Mouse (Mus musculus): ENCODE data around the gene 4931423N10Rik. TPM values are rescaled to one million over a fixed set of nuclear protein-coding genes. Genes with fewer than 3 reads are reported as not detected.
A peak's percentile ranks its signal among the peaks of the same experiment; 100 is the strongest.
"Not testable (repeated sequence)": the region's sequence is repeated elsewhere in the genome, so short reads cannot be mapped to it uniquely, and the experiment has no call there.

4931423N10Rik gene
- total RNA-seq (2021), result under 1 TPM; 0.19 to 0.25 TPM

GRCm38 (mm10) chr2:23207070-23207526 is at the start of gene 4931423N10Rik:
Gene 4931423N10Rik (plus strand): TSS chr2:23207476.
- no peak for DNase-seq (ENCODE audit: extremely low spot score in 1 of 2, low spot score in 1 of 2)

DNA sequence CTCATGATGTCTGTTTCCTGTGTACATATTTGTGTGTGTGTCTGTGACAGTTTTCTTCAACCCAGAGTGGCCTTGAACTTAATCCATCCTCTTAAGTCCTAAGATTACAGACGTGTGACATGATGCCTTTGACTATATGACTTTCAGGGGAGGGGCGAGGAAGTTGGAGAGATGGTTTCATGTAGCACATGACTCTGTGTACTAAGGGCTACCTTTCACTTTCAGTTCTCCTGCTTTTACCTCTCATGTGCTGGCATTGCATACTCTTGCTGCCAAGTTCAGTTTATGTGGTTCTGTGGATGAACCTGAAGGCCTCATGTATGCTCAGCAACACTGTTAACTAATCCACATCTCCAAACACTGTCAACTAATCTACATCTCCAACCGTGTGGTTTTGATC is 35.0 kb upstream of the 4931423N10Rik start:
- DNase-seq (ENCODE audit: extremely low spot score in 1 of 2, low spot score in 1 of 2), result no peak

DNA sequence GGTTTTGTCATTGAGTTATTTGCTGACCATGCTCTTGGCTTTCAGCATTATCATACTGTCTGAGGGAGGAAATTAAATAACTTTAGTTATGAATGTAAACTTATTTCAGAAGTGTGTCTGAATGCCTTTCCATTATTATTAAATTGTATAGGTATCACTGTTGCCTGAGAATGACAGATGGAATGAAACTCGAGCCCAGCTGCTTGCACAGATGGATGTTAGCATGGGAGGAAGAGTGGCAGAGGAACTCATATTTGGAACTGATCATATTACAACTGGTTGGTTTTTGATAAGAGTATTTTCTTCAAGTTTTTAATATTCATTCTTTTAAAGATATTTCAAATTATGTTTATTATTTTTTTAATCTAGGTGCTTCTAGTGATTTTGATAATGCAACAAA is 12.9 kb upstream of the 4931423N10Rik start:
- DNase-seq (ENCODE audit: extremely low spot score in 1 of 2, low spot score in 1 of 2), result peak; percentile 23 to 56

- no peak for DNase-seq (ENCODE audit: extremely low spot score in 1 of 2, low spot score in 1 of 2)
Measured at GRCm38 (mm10) chr2:23201034-23201433, 6.2 kb upstream of the 4931423N10Rik start.

- no peak for DNase-seq (ENCODE audit: extremely low spot score in 1 of 2, low spot score in 1 of 2)
Measured at GRCm38 (mm10) chr2:23202900-23203670, 4.2 kb upstream of the 4931423N10Rik start.

DNA sequence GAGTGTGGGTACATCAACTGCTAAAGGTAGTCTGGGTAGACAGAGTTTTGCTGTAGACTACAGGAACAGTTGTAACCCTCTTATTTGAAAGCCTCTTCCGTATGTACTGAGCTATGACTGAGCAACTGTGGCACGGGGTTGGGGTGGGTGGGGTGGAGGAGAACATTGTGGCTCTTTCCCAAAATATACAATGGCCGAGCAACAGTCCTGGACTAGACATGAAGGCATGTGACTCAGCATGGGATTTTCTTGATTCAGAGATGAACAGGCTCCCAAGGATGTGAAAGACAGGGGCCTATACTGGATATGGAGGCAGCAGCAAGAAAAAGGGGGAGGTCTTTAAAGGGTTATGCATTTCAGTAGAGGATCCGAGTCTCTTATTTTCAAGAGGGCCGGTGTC is 6.4 kb downstream of the 4931423N10Rik start:
- no peak for DNase-seq (ENCODE audit: extremely low spot score in 1 of 2, low spot score in 1 of 2)

DNA sequence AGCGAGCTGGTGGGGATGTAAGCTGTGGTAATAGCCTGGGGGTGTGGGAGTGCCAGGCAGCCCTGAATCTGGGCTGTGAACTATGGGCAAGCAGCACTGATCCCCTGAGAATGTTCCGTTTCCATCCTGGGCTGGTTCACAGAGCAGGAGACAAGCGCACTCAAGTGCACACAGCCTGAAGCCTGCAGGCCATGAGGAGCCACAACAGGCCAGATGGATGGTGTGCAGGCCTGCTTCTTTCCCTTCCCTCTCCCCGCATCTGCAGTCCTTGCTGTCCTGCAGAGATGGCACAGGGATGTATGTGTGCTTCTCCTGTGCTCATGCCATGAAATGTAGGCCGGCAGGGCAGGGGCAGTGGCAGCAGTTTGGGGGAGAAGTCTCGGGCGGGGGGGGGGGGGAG is 17.9 kb downstream of the 4931423N10Rik start:
- DNase-seq (ENCODE audit: extremely low spot score in 1 of 2, low spot score in 1 of 2), result no peak

DNA sequence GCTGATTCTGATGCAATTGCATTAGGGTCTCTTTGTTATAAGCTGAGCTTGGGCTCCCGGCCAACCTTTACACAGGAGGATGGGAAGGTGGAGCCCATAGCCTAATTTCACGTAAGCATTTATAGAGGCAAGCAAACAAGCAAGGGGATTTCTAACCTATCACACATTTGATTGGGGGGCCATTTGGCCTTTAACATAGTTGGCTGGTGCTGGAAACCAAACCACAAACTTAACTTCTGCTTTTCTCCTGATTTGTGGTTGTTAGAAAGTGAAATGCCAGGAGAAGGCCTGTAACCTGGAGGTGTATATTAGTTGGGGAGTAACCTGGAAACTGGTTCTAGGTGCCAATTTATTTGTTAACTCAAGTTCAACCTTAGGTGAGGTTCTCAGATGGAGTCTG is 21.2 kb downstream of the 4931423N10Rik start:
- no peak for DNase-seq (ENCODE audit: extremely low spot score in 1 of 2, low spot score in 1 of 2)

- no peak for DNase-seq (ENCODE audit: extremely low spot score in 1 of 2, low spot score in 1 of 2)
Measured at GRCm38 (mm10) chr2:23234065-23234773, 26.9 kb downstream of the 4931423N10Rik start.

GRCm38 (mm10) chr2:23290991-23291390 is 83.7 kb downstream of the 4931423N10Rik start:
- not testable (repeated sequence) for DNase-seq (ENCODE audit: extremely low spot score in 1 of 2, low spot score in 1 of 2)

DNA sequence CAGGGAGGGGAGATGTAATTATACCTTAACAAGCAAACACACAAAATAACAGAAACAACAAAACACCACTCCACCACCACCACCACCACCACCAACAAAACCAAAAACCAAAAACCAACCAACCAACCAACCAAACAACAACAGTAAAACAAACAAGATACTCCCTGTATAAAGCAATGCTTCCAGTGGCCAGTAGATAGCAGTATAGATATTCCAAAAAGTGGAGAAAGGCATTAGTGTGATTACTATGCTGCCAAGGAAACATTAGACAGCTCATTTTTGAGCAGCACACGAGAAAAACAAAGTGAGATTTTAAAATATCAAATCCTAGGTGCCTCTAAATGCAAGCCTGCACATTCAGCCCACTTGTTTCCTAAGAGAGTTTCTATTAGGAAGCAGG is 107.6 kb downstream of the 4931423N10Rik start:
- DNase-seq (ENCODE audit: extremely low spot score in 1 of 2, low spot score in 1 of 2), result no peak

Other genes starting within 250 kb of the 4931423N10Rik start
- gene Abi1, start 167.2 kb upstream of the 4931423N10Rik start, total RNA-seq (2021), result 100 to 1,000 TPM; 221 to 244 TPM
- 10 to 100 TPM; 79.1 to 84.2 TPM for gene Acbd5, start 139.3 kb upstream of the 4931423N10Rik start, total RNA-seq (2021)
- under 1 TPM; 0.61 to 0.76 TPM for gene Mastl, start 51.5 kb upstream of the 4931423N10Rik start, total RNA-seq (2021)
- gene Yme1l1, start 51.1 kb upstream of the 4931423N10Rik start, total RNA-seq (2021), result 10 to 100 TPM; 85.8 to 91.9 TPM
- gene Nxph2, start 113.8 kb downstream of the 4931423N10Rik start, total RNA-seq (2021), result 1 to 10 TPM; 2.1 to 2.3 TPM